Mouse (Mus musculus) gastrocnemius, adult 2 months (tissue): ENCODE data around the gene Auh. TPM values are rescaled to one million over a fixed set of nuclear protein-coding genes. Genes with fewer than 3 reads are reported as not detected.

Experiments
- DNase-seq: peaks from one replicate; pipeline ENCODE4 v3.0.0; 2022
- H3K27ac ChIP-seq: fragments of 200-600 bp; 2 replicates; pipeline ENCODE4 v1.8.1; 2022; ENCODE audit warnings: mild to moderate bottlenecking
- H3K4me3 ChIP-seq: fragments of 200-600 bp; 2 replicates; pipeline ENCODE4 v1.8.1; 2022; ENCODE audit warnings: mild to moderate bottlenecking, moderate library complexity
- CTCF ChIP-seq: fragments of 200-600 bp; IDR thresholded peaks from 2 replicates; pipeline ENCODE4 v1.8.1; 2022; ENCODE audit warnings: antibody characterized with exemption, mild to moderate bottlenecking, moderate library complexity
- intact Hi-C: fragments of 180-260 bp; cut with DNase I; formaldehyde crosslinking; loops from one replicate; pipeline ENCODE4 v1.15.1; 2025
- total RNA-seq, 2 experiments: library from RNA; stranded (reverse); gene quantifications; 2 replicates each; pipeline ENCODE4 v1.2.3; 2021

Auh gene
- total RNA-seq, 2 experiments from 2014 or later = 74.0 to 94.1 TPM

DNA sequence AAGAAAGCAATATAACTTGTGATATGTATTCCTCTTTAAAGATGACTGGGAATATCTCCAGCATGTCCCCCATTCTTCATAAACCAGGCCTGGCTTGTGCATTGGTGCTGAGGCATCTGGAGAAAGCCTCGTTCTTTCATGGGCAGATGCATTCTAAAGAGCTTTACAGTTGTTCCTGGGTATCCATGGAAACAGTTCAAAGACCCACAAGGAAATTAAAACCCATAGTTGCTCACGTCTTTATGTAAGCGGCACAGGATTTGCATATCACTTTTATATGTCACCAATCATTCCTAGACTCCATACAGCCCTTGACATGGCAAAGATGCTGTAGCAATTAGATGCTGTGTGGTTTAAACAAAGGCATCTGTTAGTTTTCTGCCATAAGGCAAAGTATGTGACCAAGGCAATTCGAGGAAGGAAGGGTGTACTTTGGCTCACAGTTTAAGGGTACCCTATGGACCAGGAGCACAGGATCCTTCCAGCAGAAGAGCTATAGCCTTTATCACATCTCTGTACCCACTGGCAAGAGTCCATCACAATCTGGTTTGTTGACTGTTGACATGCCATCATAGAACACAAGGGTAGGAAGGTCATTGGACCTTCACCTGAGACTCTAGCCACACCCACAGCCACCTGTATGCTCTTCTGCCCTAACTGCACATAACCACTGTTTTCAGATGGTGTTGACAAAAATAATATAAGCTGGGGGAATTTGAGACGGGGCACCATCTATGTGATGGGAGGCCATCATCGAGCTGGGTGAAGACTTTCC, 24.5 kb upstream of the Auh start:
- no peak for DNase-seq
- no peak for TF ChIP-seq CTCF
- intact Hi-C loops = no loop called here
- no peak overlapping the region for H3K4me3 ChIP-seq
- no peak overlapping the region for H3K27ac ChIP-seq

DNA sequence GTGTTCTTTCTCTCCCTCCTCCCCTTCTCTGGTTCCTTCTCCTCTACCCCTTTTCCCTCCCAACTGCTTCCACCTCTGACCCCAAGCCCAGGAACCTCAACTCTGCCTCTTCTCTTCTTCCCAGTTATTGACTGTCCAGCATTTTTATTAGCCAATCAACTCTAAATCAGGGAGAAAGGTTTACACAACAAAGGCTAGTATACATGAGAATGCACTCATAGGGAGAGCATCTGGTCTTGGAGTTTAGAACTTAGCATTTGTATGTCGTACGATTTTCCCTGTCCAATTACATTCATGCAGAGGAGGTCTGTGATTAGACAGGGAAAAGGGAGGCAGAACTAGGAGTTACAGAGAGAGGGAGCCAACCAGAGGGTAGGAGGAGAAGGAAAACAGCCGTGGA, 19.7 kb upstream of the Auh start:
- DNase-seq = no peak
- no peak overlapping the region for H3K27ac ChIP-seq
- no peak overlapping the region for H3K4me3 ChIP-seq
- TF ChIP-seq CTCF = no peak
- intact Hi-C loops = no loop called here

GRCm38 (mm10) chr13:52947545-52947944, 18.1 kb upstream of the Auh start:
- intact Hi-C loops = no loop called here
- DNase-seq = no peak
- TF ChIP-seq CTCF = no peak
- Histone ChIP-seq H3K27ac (no peak overlapping the region), H3K4me3 (no peak overlapping the region)

DNA sequence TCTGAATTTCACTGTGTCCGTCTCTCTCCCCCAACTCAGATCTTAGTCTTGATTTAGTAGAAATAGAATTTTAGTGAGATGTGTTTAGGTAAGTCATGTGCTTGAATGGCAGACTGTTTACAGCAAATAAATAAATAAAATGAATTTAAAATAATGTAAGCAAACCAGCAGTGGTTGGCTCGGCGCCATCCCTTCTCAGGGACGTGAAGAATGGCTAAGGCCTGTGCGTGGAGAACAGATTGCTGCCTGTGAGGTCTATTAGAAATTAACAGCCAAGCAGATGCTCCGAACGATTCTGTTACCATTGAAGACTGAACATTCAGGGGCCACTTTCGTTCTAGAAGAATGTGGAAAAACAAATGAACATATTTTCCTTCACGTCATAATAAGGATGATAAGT, 16.3 kb upstream of the Auh start:
- Histone ChIP-seq H3K4me3 (no peak overlapping the region), H3K27ac (no peak overlapping the region)
- no peak for DNase-seq
- intact Hi-C loops = loop anchor here (2.0 kb wide), 1 partner anchor 27 kb away; no protein-coding TSS in a partner anchor
- no peak for TF ChIP-seq CTCF

GRCm38 (mm10) chr13:52944116-52944515, 14.6 kb upstream of the Auh start:
- no peak for DNase-seq
- Histone ChIP-seq H3K27ac (peak overlapping the region; percentile 4; the same call in 1 of the 2 replicates), H3K4me3 (no peak overlapping the region)
- no peak for TF ChIP-seq CTCF
- intact Hi-C loops = loop anchor here (2.0 kb wide), 1 partner anchor 29 kb away; no protein-coding TSS in a partner anchor

GRCm38 (mm10) chr13:52942876-52943388, 13.5 kb upstream of the Auh start:
- intact Hi-C loops = no loop called here
- no peak for TF ChIP-seq CTCF
- Histone ChIP-seq H3K4me3 (no peak overlapping the region), H3K27ac (peak overlapping the region; percentile 91; the same call in 1 of the 2 replicates)
- no peak for DNase-seq

DNA sequence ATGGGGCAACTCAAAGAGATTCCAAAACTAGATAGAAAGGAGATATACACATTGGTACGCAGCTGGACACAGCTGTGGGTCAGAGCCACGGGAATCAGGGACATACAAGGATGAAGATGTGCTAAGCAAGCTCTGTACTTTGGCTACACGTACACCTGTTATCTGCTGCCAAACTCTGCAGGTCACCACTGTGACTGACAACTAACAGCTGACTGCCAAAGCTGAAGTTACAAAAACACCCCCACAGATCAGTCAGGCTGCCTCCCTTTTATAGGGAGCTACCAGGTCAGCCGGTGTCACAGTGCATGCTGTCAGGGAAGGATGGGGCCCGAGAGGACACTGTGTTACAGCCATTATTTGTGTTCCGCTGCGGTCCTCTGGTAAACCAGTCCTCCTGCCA, 11.5 kb upstream of the Auh start:
- peak; percentile 79 for DNase-seq
- intact Hi-C loops = no loop called here
- H3K4me3 ChIP-seq = peak overlapping the region; percentile 38
- TF ChIP-seq CTCF = no peak
- H3K27ac ChIP-seq = peak overlapping the region; percentile 91

GRCm38 (mm10) chr13:52930582-52930981, 1.1 kb upstream of the Auh start:
- H3K4me3 ChIP-seq = no peak overlapping the region
- peak overlapping the region; percentile 98 for H3K27ac ChIP-seq
- peak; percentile 49 for DNase-seq
- intact Hi-C loops = no loop called here
- TF ChIP-seq CTCF = no peak

DNA sequence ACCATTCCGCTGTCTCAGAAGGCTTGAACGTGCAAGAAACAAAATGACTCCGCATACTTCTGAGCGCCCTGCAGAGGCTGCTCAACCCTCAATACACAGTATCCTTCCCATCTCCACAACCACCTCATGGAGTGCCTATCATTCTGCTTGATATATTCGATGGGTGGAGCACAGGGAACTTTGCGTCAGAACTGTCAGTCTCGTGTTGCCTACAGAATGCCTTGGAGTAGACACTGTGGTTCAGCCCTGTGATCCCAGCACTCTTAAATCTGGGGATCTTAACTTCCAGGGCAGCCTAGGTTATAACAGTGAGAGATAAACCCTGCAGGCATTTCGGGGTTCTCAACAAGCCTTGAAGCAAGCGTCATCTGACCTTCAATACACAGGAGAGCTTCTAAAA, 1.1 kb downstream of the Auh start:
- H3K27ac ChIP-seq = peak overlapping the region; percentile 98
- intact Hi-C loops = loop anchor here (2.0 kb wide), 2 partner anchors 36 to 50 kb away; no protein-coding TSS in a partner anchor
- DNase-seq = no peak
- no peak for TF ChIP-seq CTCF
- H3K4me3 ChIP-seq = peak overlapping the region; percentile 97

GRCm38 (mm10) chr13:52924457-52924856, 5.0 kb downstream of the Auh start:
- TF ChIP-seq CTCF = no peak
- no peak overlapping the region for H3K4me3 ChIP-seq
- no peak for DNase-seq
- intact Hi-C loops = loop anchor here (5.0 kb wide), 1 partner anchor 212 kb away; no protein-coding TSS in a partner anchor
- H3K27ac ChIP-seq = no peak overlapping the region

GRCm38 (mm10) chr13:52921966-52922365, 7.5 kb downstream of the Auh start:
- no peak for DNase-seq
- Histone ChIP-seq H3K4me3 (no peak overlapping the region), H3K27ac (no peak overlapping the region)
- no peak for TF ChIP-seq CTCF
- intact Hi-C loops = loop anchor here (5.0 kb wide), 1 partner anchor 210 kb away; no protein-coding TSS in a partner anchor

- TF ChIP-seq CTCF = no peak
- no peak overlapping the region for H3K27ac ChIP-seq
- H3K4me3 ChIP-seq = no peak overlapping the region
- intact Hi-C loops = loop anchor here (5.0 kb wide), 1 partner anchor 209 kb away; no protein-coding TSS in a partner anchor
- DNase-seq = no peak
Measured at GRCm38 (mm10) chr13:52921065-52921825, 8.2 kb downstream of the Auh start.
